Mouse (Mus musculus): ENCODE measurements around the gene Icam4.

- TF ChIP-seq CTCF (IDR thresholded peaks at IDR 0.05; ENCODE audit: borderline replicate concordance, insufficient read depth, low read depth, low read length) (no peak), POLR2A (IDR thresholded peaks at IDR 0.05; ENCODE audit: borderline replicate concordance, insufficient read depth, low read length) (no peak)
Measured at GRCm38 (mm10) chr9:20979769-20980168, 49.4 kb upstream of the Icam4 start.

Data from cerebellum, adult 2 months (tissue).